Mouse (Mus musculus) embryonic stem cell, embryonic (primary cell): ENCODE data around the gene Olfr391-ps.

Experiments used
- CTCF ChIA-PET, 4 experiments: fragments of 300-600 bp in 2 of 4; fragments of 350-600 bp in 2 of 4; sonication (Branson Sonifier 250); formaldehyde crosslinking; loops; one replicate each; lab custom pipeline; 2022; ENCODE audit warnings: inconsistent platforms in 2 of 4; lab: Charles Lee
- POLR2A ChIA-PET, 4 experiments: fragments of 300-600 bp in 2 of 4; fragments of 350-600 bp in 2 of 4; sonication (Branson Sonifier 250); formaldehyde crosslinking; loops; one replicate each; lab custom pipeline; 2022; ENCODE audit warnings: antibody characterized with exemption in 4 of 4, inconsistent platforms in 1 of 4; lab: Charles Lee

The Olfr391-ps gene

GRCm38 (mm10) chr11:73802952-73803351 lies at the start of gene Olfr391-ps:
Gene Olfr391-ps, minus strand, starts transcription at chr11:73803052.
- ChIA-PET POLR2A (no interaction called here), CTCF (no interaction called here)

DNA sequence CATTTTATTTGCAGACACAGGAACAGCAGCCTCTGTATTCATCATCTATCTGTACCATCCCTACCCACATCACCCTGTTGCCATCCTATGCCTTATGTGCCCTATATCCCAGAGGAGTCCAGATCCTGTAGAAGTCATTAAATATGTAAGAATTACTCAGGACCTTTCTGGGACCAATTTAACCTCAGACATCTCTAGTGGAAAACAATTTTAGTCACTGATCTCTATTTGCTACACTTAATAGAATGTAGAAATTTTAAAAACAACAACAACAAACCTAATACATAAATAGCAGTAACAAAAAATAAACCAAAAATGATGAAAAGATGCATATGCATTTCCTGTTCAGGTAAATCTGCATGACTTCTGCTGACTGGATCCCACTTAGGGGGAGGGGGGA lies 48.5 kb upstream of the Olfr391-ps start, which contains the start of gene Olfr393:
Gene Olfr393 (minus strand): TSS at position 101 of the 400 bp plus-strand sequence.
- ChIA-PET CTCF (no interaction called here), POLR2A (no interaction called here)

DNA sequence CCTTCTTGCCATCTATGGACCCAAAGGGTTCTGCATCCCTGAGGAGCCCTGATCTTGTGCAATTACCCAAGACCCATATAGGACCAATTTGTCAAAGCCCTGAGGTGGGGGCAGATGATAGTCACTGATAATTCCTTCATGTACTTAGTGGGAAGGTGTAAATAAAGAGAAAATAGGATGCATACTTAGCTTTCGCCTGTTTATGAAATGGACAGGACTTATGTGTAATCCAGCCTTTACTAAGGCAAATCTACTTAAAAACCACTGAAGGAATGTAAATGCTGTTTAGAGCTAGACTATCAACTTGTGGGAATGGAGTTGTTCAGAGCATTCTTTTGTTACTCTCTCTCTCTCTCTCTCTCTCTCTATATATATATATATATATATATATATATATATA lies 14.1 kb upstream of the Olfr391-ps start, which contains the start of gene Olfr392:
Gene Olfr392 (minus strand): TSS at position 101 of the 400 bp plus-strand sequence.
- POLR2A ChIA-PET: no interaction called here

DNA sequence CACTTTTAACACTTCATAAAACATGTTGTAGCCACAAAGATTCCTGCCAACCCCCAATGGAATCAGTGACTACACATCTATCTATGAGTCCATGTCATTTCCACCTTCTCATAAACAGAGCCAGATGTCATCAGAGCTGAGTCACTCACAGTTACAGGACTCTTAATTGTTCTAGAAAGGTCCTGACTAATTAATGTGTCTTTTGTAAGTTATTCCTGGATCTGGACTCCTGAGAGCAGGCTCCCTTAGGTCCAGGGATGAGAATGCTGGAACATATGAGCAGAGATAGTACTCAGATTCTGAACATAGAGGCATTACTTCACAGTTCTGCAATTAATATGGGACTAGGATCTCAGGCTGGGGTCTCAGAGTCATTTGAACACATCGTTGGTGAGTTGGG lies 20.2 kb downstream of the Olfr391-ps start, which contains the start of gene Olfr390:
Gene Olfr390 (plus strand): TSS at position 301 of the 400 bp plus-strand sequence.
- POLR2A ChIA-PET: no interaction called here
- CTCF ChIA-PET: no interaction called here

More for the DNA sequence above, 14.1 kb upstream of the Olfr391-ps start, which contains the start of gene Olfr392:
- CTCF ChIA-PET: no interaction called here

DNA sequence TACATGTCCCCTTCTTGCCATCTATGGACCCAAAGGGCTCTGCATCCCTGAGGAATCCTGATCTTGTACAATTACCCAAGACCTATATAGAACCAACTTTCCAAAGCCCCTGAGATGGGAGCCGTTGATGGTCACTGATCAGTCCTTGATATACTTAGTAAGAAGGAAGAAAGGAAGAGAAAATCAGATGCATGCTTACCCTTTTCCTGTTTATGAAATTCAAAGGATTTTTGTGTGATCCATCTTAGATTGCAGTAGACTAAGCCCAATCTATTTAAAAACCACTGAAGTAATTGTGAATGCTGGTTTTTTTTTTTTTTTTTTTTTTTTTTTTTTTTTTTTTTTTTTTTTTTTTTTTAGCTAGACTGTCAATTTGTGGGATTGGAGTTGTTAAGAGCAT lies 22.2 kb downstream of the Olfr391-ps start, which contains the start of gene Olfr389:
Gene Olfr389 (minus strand): TSS at position 101 of the 400 bp plus-strand sequence.
- ChIA-PET CTCF (no interaction called here), POLR2A (no interaction called here)

- POLR2A ChIA-PET: no interaction called here
- CTCF ChIA-PET: no interaction called here
Measured at GRCm38 (mm10) chr11:73759115-73759514, 43.7 kb downstream of the Olfr391-ps start.
